Mouse (Mus musculus): ENCODE measurements around the gene Catsperg1.
"Not testable (repeated sequence)": the region's sequence is repeated elsewhere in the genome, so short reads cannot be mapped to it uniquely, and the experiment has no call there.

DNA sequence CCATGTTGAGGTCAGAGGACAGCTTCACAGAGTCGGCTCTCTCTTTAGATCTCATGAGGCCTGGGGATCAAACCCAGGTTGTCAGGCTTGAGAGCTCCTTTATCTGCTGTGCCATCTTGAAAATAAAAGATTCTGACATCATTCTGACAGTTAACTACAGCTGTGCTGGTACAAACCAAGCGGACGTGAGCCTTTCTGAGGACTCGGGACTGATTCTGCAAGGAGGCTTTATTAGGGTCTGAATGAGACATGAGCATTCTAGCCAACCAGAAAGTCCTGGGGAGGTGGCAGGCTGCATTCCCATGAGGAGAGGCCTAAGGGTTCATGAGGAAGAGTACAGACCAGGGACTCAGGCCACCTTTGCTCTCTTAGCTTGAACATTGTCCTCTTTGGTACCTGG lies 32.5 kb downstream of the Catsperg1 start:
- TF ChIP-seq MYC (IDR thresholded peaks at IDR 0.05; ENCODE audit: low read depth, low read length); CHD2 (IDR thresholded peaks at IDR 0.05; ENCODE audit: low read length); EP300 (IDR thresholded peaks at IDR 0.05; ENCODE audit: low read length); ZNF384 (IDR thresholded peaks at IDR 0.05; ENCODE audit: low read depth, low read length); POLR2A (IDR thresholded peaks at IDR 0.05; ENCODE audit: low read depth, low read length); CTCF (conservative IDR thresholded peaks at IDR 0.05 in 1 of 2, IDR thresholded peaks at IDR 0.05 in 1 of 2; ENCODE audit: low read depth in 2 of 2, low read length in 2 of 2); USF1 (IDR thresholded peaks at IDR 0.05; ENCODE audit: low read depth, low read length); ETS1 (conservative IDR thresholded peaks at IDR 0.05; ENCODE audit: low read depth, low read length); MAX (IDR thresholded peaks at IDR 0.05; ENCODE audit: low read length); ZC3H11A (IDR thresholded peaks at IDR 0.05; ENCODE audit: low read depth, low read length); MAFK (IDR thresholded peaks at IDR 0.05; ENCODE audit: insufficient replicate concordance, low read length); ZMIZ1 (IDR thresholded peaks at IDR 0.05; ENCODE audit: low read depth, low read length); RCOR1 (conservative IDR thresholded peaks at IDR 0.05; ENCODE audit: low read depth, low read length): not testable (repeated sequence)

Data from CH12.LX (cell line).